Mouse (Mus musculus) neural tube, embryonic 11.5 days (tissue): ENCODE results near the gene Pole3. TPM values are rescaled to one million over a fixed set of nuclear protein-coding genes. Genes with fewer than 3 reads are reported as not detected.

Source experiments
- ATAC-seq: fragments of 200-750 bp; cut with Nextera tagmentation; 2 replicates; pipeline ENCODE4 v1.8.0; 2017; ENCODE audit warnings: moderate number of reproducible peaks, mild to moderate bottlenecking, moderate TSS enrichment, moderate library complexity; ENCODE audit not compliant: insufficient read depth, low FRiP score, low TSS enrichment
- DNase-seq: peaks from one replicate; pipeline ENCODE4 v3.0.0-alpha.2; 2015; ENCODE audit warnings: low spot score
- H3K27ac ChIP-seq: fragments of 300-500 bp; sonication (generic); 2 replicates; pipeline ENCODE4 v1.5.1; 2014; ENCODE audit warnings: low read depth, mild to moderate bottlenecking, low read length
- H3K27me3 ChIP-seq: fragments of 300-500 bp; sonication (generic); 2 replicates; pipeline ENCODE4 v1.6.1; 2014; ENCODE audit warnings: mild to moderate bottlenecking, low read length, mixed read lengths; ENCODE audit not compliant: control insufficient read depth, insufficient read depth
- H3K36me3 ChIP-seq: fragments of 300-500 bp; sonication (generic); 2 replicates; pipeline ENCODE4 v1.6.1; 2014; ENCODE audit warnings: mild to moderate bottlenecking, low read length, moderate library complexity, mixed read lengths; ENCODE audit not compliant: control insufficient read depth, insufficient read depth
- H3K4me1 ChIP-seq: fragments of 300-500 bp; sonication (generic); 2 replicates; pipeline ENCODE4 v1.6.1; 2014; ENCODE audit warnings: low read length, mixed read lengths; ENCODE audit not compliant: control insufficient read depth, insufficient read depth
- H3K4me2 ChIP-seq: fragments of 300-500 bp; sonication (generic); 2 replicates; pipeline ENCODE4 v1.6.1; 2014; ENCODE audit warnings: low read depth, mild to moderate bottlenecking, moderate library complexity
- H3K4me3 ChIP-seq: fragments of 300-500 bp; sonication (generic); 2 replicates; pipeline ENCODE4 v1.5.1; 2014; ENCODE audit warnings: low read depth, low read length
- H3K9ac ChIP-seq: fragments of 300-500 bp; sonication (generic); 2 replicates; pipeline ENCODE4 v1.6.1; 2014; ENCODE audit warnings: mild to moderate bottlenecking, low read length
- H3K9me3 ChIP-seq: fragments of 300-500 bp; sonication (generic); 2 replicates; pipeline ENCODE4 v1.6.1; 2016; ENCODE audit warnings: low read length; ENCODE audit not compliant: control insufficient read depth
- WGBS: fragments of 180-500 bp; shearing (Covaris S2); extraction: QIAGEN DNeasy Blood & Tissue Kit; methylation state at CpG from one replicate; pipeline ENCODE4 v1.1.7; 2014; 5-methylcytosine and 5-hydroxymethylcytosine counted together
- polyA plus RNA-seq: library from polyadenylated mRNA; unstranded; fragments of >200 nt; fragmentation: Nextera tagmentation; extraction: Ambion mirVana; gene quantifications from 2 replicates; pipeline ENCODE4 v1.2.1, GENCODE M21; 2014

The Pole3 gene
- polyA plus RNA-seq, 1 experiment from 2014 or later, result 108 TPM

GRCm38 (mm10) chr4:62526256-62526655 lies 1.4 kb upstream of the Pole3 start:
- no peak for ATAC-seq
- Histone ChIP-seq H3K4me2 (no peak overlapping the region), H3K9me3 (no peaks in the 10 kb centered on the region), H3K9ac (no peak overlapping the region), H3K4me3 (no peak overlapping the region), H3K36me3 (0 out of 2 replicates have a peak, but pooled peaks cover 2% of the 10 kb centered on the region), H3K27me3 (no peaks in the 10 kb centered on the region), H3K4me1 (peaks cover 2% of the 10 kb centered on the region; the same call in 1 of the 2 replicates), H3K27ac (no peak overlapping the region)
- 63% methylated on average over 2 of the region's 2 CpGs for WGBS
- DNase-seq, result no peak

GRCm38 (mm10) chr4:62525489-62525811 lies 582 bp upstream of the Pole3 start:
- Histone ChIP-seq H3K4me3 (peak overlapping the region; percentile 81), H3K9me3 (no peaks in the 10 kb centered on the region), H3K27me3 (no peaks in the 10 kb centered on the region), H3K36me3 (0 out of 2 replicates have a peak, but pooled peaks cover 2% of the 10 kb centered on the region), H3K4me1 (peaks cover 2% of the 10 kb centered on the region; the same call in 1 of the 2 replicates), H3K4me2 (peak overlapping the region; percentile 30), H3K27ac (no peak overlapping the region), H3K9ac (no peak overlapping the region; the same call in 1 of the 2 replicates)
- ATAC-seq, result no peak
- DNase-seq, result no peak
- WGBS, result under 1% methylated on average over 10 of the region's 10 CpGs

GRCm38 (mm10) chr4:62520892-62521400 lies 3.9 kb downstream of the Pole3 start:
- Histone ChIP-seq H3K9me3 (no peaks in the 10 kb centered on the region), H3K4me2 (no peak overlapping the region), H3K4me3 (no peak overlapping the region), H3K9ac (no peak overlapping the region), H3K4me1 (peaks cover 14% of the 10 kb centered on the region), H3K27ac (no peak overlapping the region), H3K27me3 (no peaks in the 10 kb centered on the region), H3K36me3 (0 out of 2 replicates have a peak, but pooled peaks cover 2% of the 10 kb centered on the region)
- WGBS, result 88% methylated on average over 2 of the region's 2 CpGs
- ATAC-seq (no peak), DNase-seq (no peak)

- H3K27ac ChIP-seq, result peak within 1 kb of the TSS; percentile 60
- 0 out of 2 replicates have a peak, but pooled peaks cover 2% of the 10 kb centered on the region for H3K36me3 ChIP-seq
- H3K4me2 ChIP-seq, result peak within 1 kb of the TSS; percentile 77
- H3K9me3 ChIP-seq, result no peaks in the 10 kb centered on the region
- peak within 1 kb of the TSS; percentile 61 for H3K4me3 ChIP-seq
- peak within 1 kb of the TSS; percentile 76 for H3K9ac ChIP-seq
- ATAC-seq (peak; percentile 83), DNase-seq (peak; percentile 87)
- WGBS, result under 1% methylated on average over 35 of the region's 37 CpGs
- H3K4me1 ChIP-seq, result peaks cover 14% of the 10 kb centered on the region
- no peaks in the 10 kb centered on the region for H3K27me3 ChIP-seq
These were observed 5.0 kb downstream of the Pole3 start, which contains the start of gene Alad for GRCm38 (mm10) chr4:62519849-62520233. Gene Alad, minus strand, starts transcription at chr4:62519918.

- Histone ChIP-seq H3K4me3 (peak overlapping the region; percentile 61), H3K9ac (peak overlapping the region; percentile 76), H3K4me2 (peak overlapping the region; percentile 77), H3K27me3 (no peaks in the 10 kb centered on the region), H3K4me1 (peaks cover 14% of the 10 kb centered on the region), H3K27ac (peak overlapping the region; percentile 60), H3K36me3 (0 out of 2 replicates have a peak, but pooled peaks cover 2% of the 10 kb centered on the region), H3K9me3 (no peaks in the 10 kb centered on the region)
- DNase-seq (no peak), ATAC-seq (no peak; the same call in 1 of the 2 replicates)
- 3% methylated on average over 26 of the region's 26 CpGs for WGBS
These were observed 5.6 kb downstream of the Pole3 start for GRCm38 (mm10) chr4:62519122-62519848.

- H3K9me3 ChIP-seq, result no peaks in the 10 kb centered on the region
- peak overlapping the region; percentile 61 for H3K4me3 ChIP-seq
- H3K9ac ChIP-seq, result peak overlapping the region; percentile 76
- peaks cover 12% of the 10 kb centered on the region for H3K4me1 ChIP-seq
- ATAC-seq (no peak), DNase-seq (no peak)
- 56% methylated on average over 13 of the region's 13 CpGs for WGBS
- H3K4me2 ChIP-seq, result peak overlapping the region; percentile 77
- H3K36me3 ChIP-seq, result peaks cover 2% of the 10 kb centered on the region; the same call in 1 of the 2 replicates
- no peaks in the 10 kb centered on the region for H3K27me3 ChIP-seq
- H3K27ac ChIP-seq, result no peak overlapping the region
These were observed 6.3 kb downstream of the Pole3 start for GRCm38 (mm10) chr4:62518416-62519121.

GRCm38 (mm10) chr4:62517538-62518415 lies 7.1 kb downstream of the Pole3 start:
- Histone ChIP-seq H3K9ac (no peak overlapping the region), H3K27me3 (no peaks in the 10 kb centered on the region), H3K9me3 (no peaks in the 10 kb centered on the region), H3K27ac (no peak overlapping the region), H3K4me2 (peak overlapping the region; percentile 0; the same call in 1 of the 2 replicates), H3K4me3 (no peak overlapping the region), H3K36me3 (peaks cover 2% of the 10 kb centered on the region; the same call in 1 of the 2 replicates), H3K4me1 (peaks cover 12% of the 10 kb centered on the region)
- DNase-seq (no peak), ATAC-seq (no peak)
- 89% methylated on average over 10 of the region's 10 CpGs for WGBS

GRCm38 (mm10) chr4:62517046-62517445 lies 7.8 kb downstream of the Pole3 start:
- no peak overlapping the region for H3K27ac ChIP-seq
- 92% methylated on average over 8 of the region's 8 CpGs for WGBS
- H3K4me1 ChIP-seq, result peaks cover 12% of the 10 kb centered on the region
- H3K9me3 ChIP-seq, result no peaks in the 10 kb centered on the region
- ATAC-seq (no peak), DNase-seq (no peak)
- H3K36me3 ChIP-seq, result peaks cover 2% of the 10 kb centered on the region; the same call in 1 of the 2 replicates
- no peak overlapping the region for H3K4me2 ChIP-seq
- H3K9ac ChIP-seq, result no peak overlapping the region
- no peaks in the 10 kb centered on the region for H3K27me3 ChIP-seq
- no peak overlapping the region for H3K4me3 ChIP-seq
